Mouse (Mus musculus): Measurements from ENCODE around the gene Izumo4. TPM values are rescaled to one million over a fixed set of nuclear protein-coding genes. Genes with fewer than 3 reads are reported as not detected.

Gene Izumo4
- 1 to 10 TPM; 2.4 to 3.8 TPM for total RNA-seq (2021)
- long read RNA-seq, experiment 1 = 0 reads
- long read RNA-seq, experiment 2, partial matches to known transcripts = 0 of 1 reads
- long read RNA-seq, experiment 2, other reads (novel, unspliced or antisense) = 1 of 1 reads

- DNase-seq = peak; percentile 100
These were observed at the start of gene Izumo4, which contains the start of gene Mob3a for GRCm38 (mm10) chr10:80701721-80702535. Gene Izumo4, plus strand, starts transcription at chr10:80702184. Gene Mob3a, minus strand, starts transcription at chr10:80701977.

- DNase-seq = no peak
These were observed 48.7 kb upstream of the Izumo4 start for GRCm38 (mm10) chr10:80653156-80653720.

- no peak for DNase-seq
These were observed 47.1 kb upstream of the Izumo4 start for GRCm38 (mm10) chr10:80654866-80655265.

GRCm38 (mm10) chr10:80655406-80656129, 46.4 kb upstream of the Izumo4 start:
- DNase-seq = no peak

- peak; percentile 95 for DNase-seq
These were observed 45.7 kb upstream of the Izumo4 start for GRCm38 (mm10) chr10:80656130-80656862.

GRCm38 (mm10) chr10:80656863-80657623, 44.9 kb upstream of the Izumo4 start, which contains the start of gene Btbd2:
Gene Btbd2, minus strand, starts transcription at chr10:80657071.
- no peak for DNase-seq

- DNase-seq = no peak
These were observed 43.7 kb upstream of the Izumo4 start for GRCm38 (mm10) chr10:80658194-80658840.

- DNase-seq = no peak
These were observed 43.2 kb upstream of the Izumo4 start for GRCm38 (mm10) chr10:80658841-80659202.

GRCm38 (mm10) chr10:80659213-80659612, 42.8 kb upstream of the Izumo4 start:
- no peak for DNase-seq

- DNase-seq = no peak
These were observed 40.8 kb upstream of the Izumo4 start for GRCm38 (mm10) chr10:80661149-80661548.

GRCm38 (mm10) chr10:80663485-80664196, 38.3 kb upstream of the Izumo4 start:
- no peak for DNase-seq

GRCm38 (mm10) chr10:80664197-80665015, 37.6 kb upstream of the Izumo4 start:
- DNase-seq = peak; percentile 97

- DNase-seq = peak; percentile 87
These were observed 37.0 kb upstream of the Izumo4 start for GRCm38 (mm10) chr10:80665016-80665380.

- DNase-seq = peak; percentile 60
These were observed 36.5 kb upstream of the Izumo4 start for GRCm38 (mm10) chr10:80665459-80665858.

GRCm38 (mm10) chr10:80665981-80666733, 35.8 kb upstream of the Izumo4 start:
- DNase-seq = no peak

- peak; percentile 76 for DNase-seq
These were observed 35.1 kb upstream of the Izumo4 start for GRCm38 (mm10) chr10:80666837-80667412.

GRCm38 (mm10) chr10:80668614-80669013, 33.4 kb upstream of the Izumo4 start:
- peak; percentile 90 for DNase-seq

GRCm38 (mm10) chr10:80669018-80669417, 33.0 kb upstream of the Izumo4 start:
- DNase-seq = no peak
